Mouse (Mus musculus): Measurements from ENCODE around the gene Zfp652. TPM values are rescaled to one million over a fixed set of nuclear protein-coding genes. Genes with fewer than 3 reads are reported as not detected.

Zfp652 gene
- total and polyA plus RNA-seq, 2 experiments from 2014 or later, result 16.5 to 29.4 TPM

- H3K4me1 ChIP-seq (ENCODE audit: insufficient read depth), result no peaks in the 10 kb centered on the region
- 92% methylated on average over 14 of the region's 14 CpGs for WGBS
- no peak for TF ChIP-seq CTCF (IDR thresholded peaks at IDR 0.05; ENCODE audit: low read depth)
Observed at GRCm38 (mm10) chr11:95677925-95678701, 34.4 kb upstream of the Zfp652 start.

GRCm38 (mm10) chr11:95681995-95682601 lies 30.4 kb upstream of the Zfp652 start:
- WGBS, result 67% methylated on average over 9 of the region's 9 CpGs

More at GRCm38 (mm10) chr11:95677925-95678701, 34.4 kb upstream of the Zfp652 start:
- Histone ChIP-seq H3K9ac (no peak overlapping the region), H3K27ac (ENCODE audit: low read depth, low read length) (no peak overlapping the region), H3K4me3 (ENCODE audit: low read depth, low read length) (no peak overlapping the region), H3K4me2 (ENCODE audit: low read depth) (no peak overlapping the region), H3K36me3 (ENCODE audit: insufficient read depth) (peaks cover 72% of the 10 kb centered on the region), H3K9me3 (ENCODE audit: low read length) (no peaks in the 10 kb centered on the region), H3K27me3 (ENCODE audit: insufficient read depth, low read length) (no peaks in the 10 kb centered on the region)
- no peak for ATAC-seq
- DNase-seq, result no peak

GRCm38 (mm10) chr11:95682946-95683345 lies 29.5 kb upstream of the Zfp652 start:
- DNase-seq (no peak), ATAC-seq (no peak)
- no peaks in the 10 kb centered on the region for H3K27me3 ChIP-seq (ENCODE audit: insufficient read depth, low read length)
- no peak overlapping the region for H3K4me2 ChIP-seq (ENCODE audit: low read depth)
- H3K27ac ChIP-seq (ENCODE audit: low read depth, low read length), result no peak overlapping the region
- TF ChIP-seq CTCF (IDR thresholded peaks at IDR 0.05; ENCODE audit: low read depth), result no peak
- no peaks in the 10 kb centered on the region for H3K4me1 ChIP-seq (ENCODE audit: insufficient read depth)
- H3K4me3 ChIP-seq (ENCODE audit: low read depth, low read length), result no peak overlapping the region
- H3K36me3 ChIP-seq (ENCODE audit: insufficient read depth), result peaks cover 36% of the 10 kb centered on the region
- no peaks in the 10 kb centered on the region for H3K9me3 ChIP-seq (ENCODE audit: low read length)
- no peak overlapping the region for H3K9ac ChIP-seq
- WGBS, result 90% methylated on average over 3 of the region's 3 CpGs

More at GRCm38 (mm10) chr11:95681995-95682601, 30.4 kb upstream of the Zfp652 start:
- H3K27ac ChIP-seq (ENCODE audit: low read depth, low read length), result no peak overlapping the region
- peaks cover 45% of the 10 kb centered on the region for H3K36me3 ChIP-seq (ENCODE audit: insufficient read depth)
- no peaks in the 10 kb centered on the region for H3K27me3 ChIP-seq (ENCODE audit: insufficient read depth, low read length)
- no peaks in the 10 kb centered on the region for H3K4me1 ChIP-seq (ENCODE audit: insufficient read depth)
- no peak for TF ChIP-seq CTCF (IDR thresholded peaks at IDR 0.05; ENCODE audit: low read depth)
- H3K4me3 ChIP-seq (ENCODE audit: low read depth, low read length), result no peak overlapping the region
- DNase-seq, result no peak
- H3K9me3 ChIP-seq (ENCODE audit: low read length), result no peaks in the 10 kb centered on the region
- H3K9ac ChIP-seq, result no peak overlapping the region
- H3K4me2 ChIP-seq (ENCODE audit: low read depth), result no peak overlapping the region
- ATAC-seq, result no peak

DNA sequence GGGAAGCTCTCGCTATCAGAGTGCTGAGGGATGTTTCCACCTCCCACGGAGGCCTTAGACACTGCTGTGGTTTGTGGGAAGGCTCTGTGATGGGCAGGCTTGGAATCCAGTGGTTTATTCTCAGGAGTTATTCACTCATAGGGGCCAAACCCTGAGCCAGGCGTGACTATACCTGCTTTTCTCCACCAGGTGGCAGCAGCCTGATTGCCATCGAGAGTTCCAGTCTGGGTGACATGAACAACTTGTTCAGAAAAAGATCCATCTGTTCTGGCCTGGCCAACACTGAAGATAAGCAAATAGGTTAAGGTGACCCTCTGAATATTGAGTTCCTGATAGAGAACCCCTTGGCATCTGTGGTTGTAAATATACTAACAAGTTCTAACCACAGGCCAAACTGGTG lies 26.4 kb upstream of the Zfp652 start:
- Histone ChIP-seq H3K4me3 (ENCODE audit: low read depth, low read length) (no peak overlapping the region), H3K27ac (ENCODE audit: low read depth, low read length) (no peak overlapping the region), H3K27me3 (ENCODE audit: insufficient read depth, low read length) (no peaks in the 10 kb centered on the region), H3K9me3 (ENCODE audit: low read length) (no peaks in the 10 kb centered on the region), H3K4me1 (ENCODE audit: insufficient read depth) (no peaks in the 10 kb centered on the region), H3K4me2 (ENCODE audit: low read depth) (no peak overlapping the region), H3K36me3 (ENCODE audit: insufficient read depth) (peaks cover 13% of the 10 kb centered on the region; the same call in 1 of the 2 replicates), H3K9ac (no peak overlapping the region)
- TF ChIP-seq CTCF (IDR thresholded peaks at IDR 0.05; ENCODE audit: low read depth), result peak; percentile 94
- ATAC-seq (peak; percentile 64), DNase-seq (peak; percentile 88)
- WGBS, result 4% methylated on average over 4 of the region's 4 CpGs

GRCm38 (mm10) chr11:95687084-95687656 lies 25.3 kb upstream of the Zfp652 start:
- DNase-seq (no peak), ATAC-seq (no peak)
- no peaks in the 10 kb centered on the region for H3K9me3 ChIP-seq (ENCODE audit: low read length)
- no peak overlapping the region for H3K9ac ChIP-seq
- no peak overlapping the region for H3K27ac ChIP-seq (ENCODE audit: low read depth, low read length)
- 40% methylated on average over 11 of the region's 11 CpGs for whole genome bisulfite sequencing
- no peaks in the 10 kb centered on the region for H3K4me1 ChIP-seq (ENCODE audit: insufficient read depth)
- peaks cover 5% of the 10 kb centered on the region; the same call in 1 of the 2 replicates for H3K36me3 ChIP-seq (ENCODE audit: insufficient read depth)
- no peak overlapping the region for H3K4me3 ChIP-seq (ENCODE audit: low read depth, low read length)
- H3K4me2 ChIP-seq (ENCODE audit: low read depth), result no peak overlapping the region
- TF ChIP-seq CTCF (IDR thresholded peaks at IDR 0.05; ENCODE audit: low read depth), result peak; percentile 23
- H3K27me3 ChIP-seq (ENCODE audit: insufficient read depth, low read length), result no peaks in the 10 kb centered on the region

DNA sequence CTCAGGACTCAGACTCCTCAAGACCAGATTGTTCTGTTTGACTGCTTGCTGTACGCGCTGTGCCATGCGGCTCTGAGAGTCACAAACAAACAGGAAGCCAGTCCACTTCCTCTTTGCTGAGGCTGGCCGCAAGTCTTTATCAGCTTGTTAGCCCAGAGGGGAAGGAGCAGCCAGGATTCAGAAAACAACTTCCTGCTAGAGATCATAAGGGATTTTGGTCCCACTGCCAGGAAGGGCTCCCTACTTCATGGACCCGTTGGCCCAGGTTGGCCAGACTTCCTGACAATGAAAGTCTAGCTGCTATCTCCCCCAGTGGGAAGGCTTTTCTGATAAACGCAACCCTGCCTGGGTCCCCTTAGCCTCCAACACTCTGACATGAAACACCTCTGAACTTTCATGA lies 24.0 kb upstream of the Zfp652 start:
- DNase-seq, result no peak
- H3K27ac ChIP-seq (ENCODE audit: low read depth, low read length), result no peak overlapping the region
- H3K27me3 ChIP-seq (ENCODE audit: insufficient read depth, low read length), result no peaks in the 10 kb centered on the region
- 86% methylated on average over 6 of the region's 6 CpGs for WGBS
- no peak for TF ChIP-seq CTCF (IDR thresholded peaks at IDR 0.05; ENCODE audit: low read depth)
- H3K36me3 ChIP-seq (ENCODE audit: insufficient read depth), result peaks cover under 1% of the 10 kb centered on the region; the same call in 1 of the 2 replicates
- no peaks in the 10 kb centered on the region for H3K9me3 ChIP-seq (ENCODE audit: low read length)
- no peak overlapping the region for H3K9ac ChIP-seq
- no peaks in the 10 kb centered on the region for H3K4me1 ChIP-seq (ENCODE audit: insufficient read depth)
- no peak for ATAC-seq
- H3K4me3 ChIP-seq (ENCODE audit: low read depth, low read length), result no peak overlapping the region
- no peak overlapping the region for H3K4me2 ChIP-seq (ENCODE audit: low read depth)

- H3K4me1 ChIP-seq (ENCODE audit: insufficient read depth), result no peaks in the 10 kb centered on the region
- no peaks in the 10 kb centered on the region for H3K9me3 ChIP-seq (ENCODE audit: low read length)
- no peaks in the 10 kb centered on the region for H3K27me3 ChIP-seq (ENCODE audit: insufficient read depth, low read length)
- H3K4me2 ChIP-seq (ENCODE audit: low read depth), result no peak overlapping the region
- TF ChIP-seq CTCF (IDR thresholded peaks at IDR 0.05; ENCODE audit: low read depth), result no peak
- no peak overlapping the region for H3K4me3 ChIP-seq (ENCODE audit: low read depth, low read length)
- no peak overlapping the region for H3K9ac ChIP-seq
- no peak for DNase-seq
- H3K27ac ChIP-seq (ENCODE audit: low read depth, low read length), result no peak overlapping the region
- no peak for ATAC-seq
- WGBS, result 73% methylated on average over 7 of the region's 7 CpGs
- H3K36me3 ChIP-seq (ENCODE audit: insufficient read depth), result no peaks in the 10 kb centered on the region
Observed at GRCm38 (mm10) chr11:95688981-95689380, 23.5 kb upstream of the Zfp652 start.

All from forebrain, postnatal 0 days (tissue).